Mouse (Mus musculus) layer of hippocampus, adult 18-20 months (tissue): ENCODE measurements at regions not wholly inside any gene's neighbourhood (a gene's known extent, or its start where the extent isn't known, plus 50 kb on each side); places are given as distances from the start of the nearest gene placed in this dataset.
A peak's percentile ranks its signal among the peaks of the same experiment; 100 is the strongest.

Experiments used
- DNase-seq, 2 experiments: peaks; one replicate each; pipeline ENCODE4 v3.0.0; 2022; ENCODE audit warnings: low spot score in 2 of 2

DNA sequence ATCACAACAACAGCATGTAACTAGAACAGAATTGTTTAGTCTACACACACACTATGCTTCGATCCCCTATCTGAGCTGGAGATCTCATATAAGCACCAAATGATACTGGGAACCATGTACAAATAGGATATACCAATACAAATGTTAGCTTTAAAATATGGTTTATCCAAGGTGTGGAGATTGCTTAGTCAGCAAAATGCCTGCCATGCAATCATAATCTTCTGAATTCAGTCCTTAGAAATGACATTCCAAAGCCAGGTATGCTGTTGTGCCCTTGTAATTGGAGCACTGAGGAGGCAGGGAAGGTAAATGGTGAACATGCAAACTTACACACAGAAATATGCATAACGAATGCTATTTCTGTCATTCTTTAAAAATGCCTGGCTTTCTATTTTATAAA lies 54.0 kb upstream of the Thsd7b start:
- DNase-seq, result no peak

DNA sequence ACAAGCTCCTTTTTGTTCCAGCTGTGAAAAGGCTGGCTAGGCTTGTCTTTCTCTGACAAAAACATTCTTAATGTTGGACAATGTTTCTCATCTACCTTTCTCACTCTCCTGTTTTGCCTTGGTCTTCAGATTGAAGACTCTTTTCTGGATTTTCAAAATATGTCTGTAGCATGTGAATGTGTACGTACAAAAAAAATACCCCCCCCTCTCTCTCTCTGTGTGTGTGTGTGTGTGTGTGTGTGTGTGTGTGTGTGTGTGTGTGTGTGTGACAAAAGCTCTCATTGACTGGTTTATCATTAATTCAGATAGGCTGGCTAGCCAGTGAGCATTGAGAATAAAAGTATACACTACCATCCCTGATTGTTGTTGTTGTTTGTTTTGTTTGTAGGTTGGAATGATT lies 64.3 kb upstream of the Thsd7b start:
- no peak for DNase-seq

DNA sequence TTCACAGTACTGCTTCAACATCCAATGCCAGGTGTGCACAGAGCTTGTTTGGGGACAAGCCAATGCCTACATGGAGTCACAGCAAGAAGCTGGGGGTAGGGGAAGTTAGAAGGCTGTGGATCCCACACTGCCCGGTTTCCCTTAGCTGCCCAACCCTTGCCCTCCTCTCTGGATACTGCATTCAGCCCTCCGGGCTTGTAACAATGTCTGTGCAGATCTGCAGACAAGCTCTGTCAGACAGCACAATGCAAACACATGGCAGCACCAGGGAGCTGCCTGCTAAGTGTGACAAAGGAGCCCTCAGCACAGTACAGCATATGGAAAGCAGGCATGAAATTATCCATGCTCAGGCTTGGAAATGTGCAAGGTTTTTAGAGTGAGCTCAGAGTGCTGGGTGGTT lies 64.7 kb upstream of the Thsd7b start:
- DNase-seq, result peak; percentile 35 to 66

DNA sequence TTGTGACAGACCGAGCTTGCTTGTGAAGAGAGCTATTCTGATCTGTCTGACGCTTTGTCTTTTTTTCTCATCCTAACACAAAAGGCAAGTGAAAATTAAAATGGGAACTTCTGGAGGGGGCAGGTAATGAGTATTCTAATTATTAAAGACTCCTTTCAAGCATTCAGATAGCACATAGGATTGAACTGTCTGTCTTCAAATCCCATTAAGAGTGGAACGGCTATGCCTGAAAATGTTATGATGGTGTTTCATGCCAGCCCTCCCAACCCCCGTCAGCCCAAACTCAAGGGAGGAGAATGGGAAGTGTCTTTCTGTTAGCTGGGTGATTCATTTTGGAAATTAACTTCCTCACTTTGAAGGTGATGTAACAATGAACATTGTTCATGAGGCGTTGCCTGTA lies 65.4 kb upstream of the Thsd7b start:
- no peak for DNase-seq

DNA sequence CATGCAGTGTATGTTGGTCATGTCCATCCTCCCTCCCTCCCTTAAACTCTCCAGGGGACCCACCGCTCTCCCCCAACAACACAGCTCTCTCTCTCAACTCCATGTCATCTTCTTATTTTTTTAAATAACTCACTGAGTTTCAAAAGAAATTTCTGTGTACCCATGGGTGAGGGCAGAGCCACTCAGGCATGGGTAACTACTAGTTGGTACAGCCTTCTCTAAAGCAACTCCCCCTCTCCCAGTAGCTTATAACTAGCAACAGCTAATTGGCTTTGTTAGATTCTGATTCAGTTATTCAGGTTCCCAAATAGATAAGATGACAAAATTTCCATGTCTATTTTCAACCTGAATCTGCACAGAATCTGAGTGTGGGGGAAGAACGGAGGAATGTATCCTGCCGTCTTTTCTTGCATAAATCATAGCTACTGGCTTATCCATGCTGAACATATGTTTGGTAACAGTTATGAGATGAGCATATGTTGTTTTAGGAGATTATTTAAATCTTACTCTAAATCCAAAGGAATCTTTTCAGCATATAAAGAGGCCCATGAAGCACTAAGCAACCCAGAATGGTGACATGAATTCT lies 92.8 kb upstream of the Thsd7b start:
- DNase-seq, result peak in 1 of 2 experiments; percentile 49

DNA sequence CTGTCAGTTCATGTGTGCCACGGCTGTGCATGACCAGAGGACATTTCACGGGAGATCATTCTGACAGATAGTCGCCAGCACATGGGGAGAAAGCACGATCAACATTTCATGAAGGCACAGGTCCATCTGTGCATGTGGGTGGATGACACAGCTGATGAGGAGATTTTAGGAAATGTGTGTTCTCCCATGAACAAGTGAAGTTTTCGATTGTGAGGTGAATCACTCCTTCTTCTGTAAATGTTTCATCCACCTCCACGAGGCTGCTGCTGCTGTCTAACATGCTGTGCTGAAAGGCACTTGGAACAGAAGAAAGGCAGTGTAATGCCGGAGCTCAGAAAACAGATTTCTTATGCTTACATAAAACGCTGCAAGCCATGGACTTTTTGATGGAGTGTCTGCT lies 103.2 kb upstream of the Thsd7b start:
- DNase-seq, result peak; percentile 60 to 80

DNA sequence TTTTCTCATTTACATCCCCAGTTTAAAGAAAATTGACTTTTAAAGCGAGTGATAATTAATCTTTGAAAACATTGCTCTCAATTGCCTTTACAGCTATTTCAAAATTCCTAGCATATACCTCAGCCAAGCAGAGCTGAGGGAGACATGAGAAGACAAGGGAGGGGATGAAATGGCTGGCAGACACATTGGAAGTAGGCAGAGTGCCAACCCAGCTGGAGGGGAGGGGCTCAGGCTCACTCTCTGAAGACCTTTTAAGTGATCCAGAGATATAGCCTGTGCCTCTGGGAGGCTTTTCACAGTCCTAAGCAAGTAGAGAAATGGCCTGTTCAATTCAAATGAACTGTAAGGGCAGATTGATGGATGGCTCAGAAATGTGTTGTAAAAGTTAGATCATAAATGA lies 122.5 kb upstream of the Thsd7b start:
- no peak for DNase-seq

DNA sequence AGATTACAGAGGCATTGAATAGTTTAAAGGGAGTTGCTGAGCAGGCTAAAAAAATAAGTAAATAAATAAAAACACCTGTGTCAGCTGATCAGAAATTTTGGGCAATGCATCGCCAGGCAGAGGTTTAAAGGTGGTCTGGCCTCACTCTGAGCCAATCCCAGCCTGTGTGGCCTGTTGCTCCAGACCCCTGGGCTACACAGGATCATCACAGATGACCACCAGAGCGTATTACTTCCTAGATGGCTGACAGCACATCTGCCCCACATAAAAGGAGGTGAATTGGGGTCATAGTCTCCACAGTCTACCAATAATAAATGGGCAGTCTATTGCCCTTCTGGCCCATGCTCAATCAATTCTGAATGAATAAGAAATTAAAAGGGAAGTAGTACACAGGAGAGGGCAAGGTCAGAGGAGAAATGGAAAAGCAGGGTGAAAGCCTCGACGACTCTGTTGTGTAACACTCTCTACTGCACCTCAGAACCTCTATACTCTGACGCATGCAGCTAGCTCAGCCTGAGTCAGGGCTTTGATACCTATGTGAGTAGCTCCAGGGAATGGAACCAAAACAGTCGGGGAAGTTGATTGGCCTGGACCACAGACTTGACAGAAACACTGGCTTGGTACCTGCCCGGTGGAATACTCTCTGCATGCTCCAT lies 124.2 kb upstream of the Thsd7b start:
- DNase-seq, result no peak

DNA sequence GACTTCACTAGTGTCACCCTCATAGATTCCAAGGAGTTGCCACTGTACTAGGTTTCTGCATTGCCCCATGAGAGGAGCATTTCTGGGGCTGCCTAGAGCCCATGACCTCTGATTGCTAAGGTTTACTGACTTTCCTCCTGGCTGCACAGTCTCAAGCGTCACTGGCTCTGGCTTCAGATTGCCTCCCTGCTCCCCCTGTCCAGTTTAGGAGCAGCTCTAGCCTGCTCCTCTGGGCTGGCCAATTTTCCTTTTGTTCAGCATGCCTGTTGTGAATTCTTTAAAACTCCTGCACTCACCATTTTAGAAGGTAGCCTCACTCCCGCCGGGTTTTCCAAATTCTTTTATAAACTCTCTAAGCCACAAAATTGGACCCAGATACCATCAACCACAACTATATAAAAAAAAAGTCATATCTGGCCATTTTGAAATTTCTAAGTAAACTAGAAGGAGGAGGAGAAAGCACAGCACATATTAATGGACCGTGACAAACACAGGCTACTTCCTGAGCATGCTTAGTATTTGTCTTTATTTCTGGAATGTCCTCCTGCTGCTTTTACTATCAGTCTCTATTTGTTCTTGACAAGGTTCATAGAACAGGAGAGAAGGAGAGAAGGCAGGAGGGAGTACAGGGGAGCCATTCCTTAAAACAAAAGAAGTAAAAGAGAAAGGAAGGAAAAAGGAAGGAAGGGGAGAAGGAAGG lies 126.6 kb upstream of the Thsd7b start:
- no peak for DNase-seq

DNA sequence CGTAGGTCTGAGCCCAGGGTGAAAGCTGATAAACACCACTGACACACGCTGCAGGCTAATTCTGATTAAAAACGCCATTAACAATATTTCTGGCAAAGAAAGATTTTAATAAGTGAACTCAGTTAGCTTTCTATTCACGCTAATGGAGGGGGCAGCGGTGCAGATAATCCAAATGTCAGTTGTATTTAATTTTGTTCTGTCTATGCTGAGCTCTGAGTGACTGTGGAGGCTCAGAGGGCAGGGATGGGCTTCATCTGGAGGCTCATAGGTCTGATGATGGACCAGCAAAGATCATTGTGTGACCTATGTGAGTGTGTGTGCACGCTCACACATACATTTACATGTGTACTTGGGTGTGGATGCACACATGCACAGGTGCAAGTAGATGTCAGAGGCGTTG lies 134.3 kb upstream of the Thsd7b start:
- no peak for DNase-seq

DNA sequence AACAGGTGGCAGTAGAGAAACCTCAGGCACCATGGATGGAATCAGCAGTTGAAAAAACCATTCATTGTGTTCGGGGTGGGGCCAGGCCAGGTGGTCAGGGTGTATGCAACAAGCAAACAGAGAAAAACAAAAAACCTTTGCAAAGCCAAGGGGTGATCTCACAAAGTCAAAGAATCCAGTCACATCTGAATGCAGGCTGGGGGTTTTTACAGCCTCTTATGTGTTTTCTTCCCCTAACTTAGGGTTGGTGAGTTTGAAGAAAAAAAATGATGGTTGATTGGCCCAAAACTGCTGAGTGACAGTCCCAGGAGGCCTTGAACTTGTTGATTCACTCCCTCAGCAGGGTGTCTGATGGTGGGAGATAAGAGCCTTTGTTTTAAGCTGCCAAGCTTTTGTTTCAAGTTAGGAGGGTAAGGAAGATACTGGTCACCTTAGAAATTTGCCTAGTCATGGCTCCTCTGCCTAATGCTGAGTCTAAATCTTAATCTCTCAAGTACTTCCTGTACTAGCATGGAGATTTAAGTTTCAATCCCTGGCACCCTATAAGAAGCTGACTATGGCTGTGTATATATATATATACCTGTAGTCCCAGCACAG lies 166.0 kb upstream of the Thsd7b start:
- no peak for DNase-seq

DNA sequence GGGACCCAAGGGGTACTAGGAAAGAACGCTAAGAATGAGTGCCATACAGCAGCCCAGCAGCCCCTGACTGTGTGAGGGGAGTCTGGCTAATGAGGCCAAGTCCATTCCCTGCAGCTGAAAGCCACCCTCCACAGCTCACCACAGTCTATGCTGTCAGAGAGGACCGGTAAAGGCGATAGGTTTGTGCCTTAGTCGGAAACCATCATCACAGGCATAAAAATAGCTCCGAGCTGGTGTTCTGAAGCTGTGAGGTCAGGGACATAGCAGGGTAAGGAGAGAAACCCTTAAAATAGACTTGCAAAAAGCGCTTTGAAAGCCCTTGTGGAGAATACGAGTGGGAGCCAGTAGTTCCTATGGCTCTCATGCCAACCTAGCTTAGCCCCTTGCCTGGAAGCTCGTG lies 172.1 kb upstream of the Thsd7b start:
- no peak for DNase-seq

DNA sequence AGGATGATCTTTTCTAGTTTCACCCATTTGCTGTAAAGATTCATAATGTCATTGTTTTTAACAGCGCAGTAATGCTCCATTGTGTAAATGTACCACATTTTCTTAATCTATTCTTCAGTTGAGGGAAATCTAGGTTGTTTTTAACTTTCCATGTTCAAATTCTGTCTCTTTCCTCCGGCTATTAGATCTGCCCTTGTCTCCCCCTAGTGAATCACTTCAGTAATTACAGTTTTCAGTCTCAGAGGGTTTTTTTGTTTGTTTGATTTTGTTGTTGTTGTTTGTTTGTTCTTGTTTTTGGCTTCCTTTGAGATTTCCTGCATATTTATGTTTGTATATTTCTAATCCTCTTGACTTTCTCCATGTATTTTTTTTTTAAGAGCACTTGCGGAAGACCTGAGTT lies 194.8 kb upstream of the Thsd7b start:
- DNase-seq, result no peak

DNA sequence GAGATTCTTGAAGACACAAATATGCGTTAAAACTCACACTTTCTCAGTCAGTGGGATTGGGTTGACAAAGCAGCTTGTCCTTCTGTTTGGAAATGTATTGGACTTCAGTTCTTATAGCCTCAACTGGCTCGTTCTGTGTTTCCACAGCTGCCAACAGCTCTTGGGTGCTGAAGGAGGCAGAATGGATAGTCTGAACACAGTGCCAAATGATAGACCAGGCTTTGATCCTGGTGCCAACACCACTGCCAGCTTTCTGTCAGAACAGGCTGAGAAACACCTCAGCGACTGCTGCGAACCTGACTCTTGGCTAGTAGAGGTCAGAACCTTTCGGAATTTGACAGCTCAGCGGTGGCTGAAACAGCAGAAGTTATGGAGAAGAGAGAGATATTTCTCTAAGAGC lies 215.9 kb upstream of the Thsd7b start:
- no peak for DNase-seq

DNA sequence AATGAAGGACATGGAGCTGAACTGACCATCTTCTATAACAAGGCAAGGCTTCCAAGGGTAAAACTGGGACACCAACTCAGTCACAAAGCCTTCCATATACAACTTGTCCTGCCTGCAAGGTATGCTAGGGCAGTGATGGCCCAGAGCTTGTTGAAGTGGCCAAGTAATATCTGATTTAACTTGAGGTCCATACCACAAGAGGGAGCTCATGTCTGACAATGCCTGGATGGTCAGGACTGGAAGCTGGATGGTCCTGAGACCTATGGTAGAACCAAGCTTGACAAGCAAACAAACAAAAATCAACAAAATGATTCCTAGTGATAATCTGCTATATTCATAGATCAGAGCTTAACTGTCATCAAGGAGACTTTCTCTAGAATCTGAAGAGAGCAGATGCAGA lies 217.8 kb upstream of the Thsd7b start:
- DNase-seq, result no peak

DNA sequence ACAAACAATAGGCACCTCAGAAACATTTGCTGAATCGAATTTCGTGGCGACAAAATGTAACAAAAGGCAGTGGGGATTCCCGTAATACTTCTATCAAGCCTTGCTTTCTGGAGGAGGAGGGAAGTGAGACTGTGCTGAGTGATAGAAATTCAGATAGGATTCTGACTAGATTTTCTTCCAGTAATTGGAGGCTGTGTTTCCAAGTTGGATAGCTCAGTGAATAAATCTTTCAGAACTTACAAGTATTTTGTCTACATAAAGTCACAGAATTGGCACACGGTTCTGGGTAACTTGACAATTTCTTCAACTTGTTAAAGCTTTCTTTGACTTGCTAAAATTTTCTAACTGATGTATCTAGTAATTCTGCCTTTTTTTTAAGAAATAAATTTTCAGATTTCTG lies 239.4 kb upstream of the Thsd7b start:
- DNase-seq, result no peak

DNA sequence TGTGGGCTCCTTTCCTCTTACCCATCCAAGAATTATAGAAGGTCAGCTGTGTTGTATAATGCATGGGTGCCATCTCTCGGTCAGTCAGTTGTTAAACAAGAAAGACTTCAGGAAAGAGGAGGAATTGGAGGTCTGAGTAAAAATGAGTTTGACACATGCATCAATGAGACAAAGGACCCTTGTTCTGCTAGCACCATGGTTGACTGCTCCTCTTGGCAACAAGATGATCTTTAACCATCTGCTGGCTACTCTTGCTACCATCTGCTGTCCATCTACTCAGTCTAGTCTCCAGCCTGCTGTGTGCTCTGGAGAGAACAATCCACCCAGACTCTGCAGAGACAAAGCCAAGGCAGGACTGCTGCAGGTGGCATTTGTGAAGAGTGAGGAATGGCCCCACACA lies 267.2 kb upstream of the Thsd7b start:
- no peak for DNase-seq

DNA sequence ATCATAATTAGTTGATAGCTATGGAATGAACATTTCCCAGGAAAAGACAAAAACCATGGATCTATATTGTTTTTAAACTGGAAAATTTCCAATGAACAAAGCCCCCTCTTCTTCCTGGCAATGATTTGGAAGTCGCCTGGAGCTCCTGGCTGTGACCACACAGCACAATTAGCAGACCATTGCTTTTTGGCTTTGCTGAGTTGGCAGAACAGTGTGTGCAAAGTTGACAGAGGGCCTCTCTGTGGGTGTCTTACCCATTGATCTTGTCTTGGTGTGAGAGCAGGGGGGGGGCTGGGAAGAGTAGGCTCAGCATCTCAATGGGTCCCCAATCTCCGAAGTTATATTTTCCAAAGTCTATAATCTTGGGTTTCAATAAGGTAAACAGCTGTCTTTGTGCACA lies 270.8 kb upstream of the Thsd7b start:
- no peak for DNase-seq

DNA sequence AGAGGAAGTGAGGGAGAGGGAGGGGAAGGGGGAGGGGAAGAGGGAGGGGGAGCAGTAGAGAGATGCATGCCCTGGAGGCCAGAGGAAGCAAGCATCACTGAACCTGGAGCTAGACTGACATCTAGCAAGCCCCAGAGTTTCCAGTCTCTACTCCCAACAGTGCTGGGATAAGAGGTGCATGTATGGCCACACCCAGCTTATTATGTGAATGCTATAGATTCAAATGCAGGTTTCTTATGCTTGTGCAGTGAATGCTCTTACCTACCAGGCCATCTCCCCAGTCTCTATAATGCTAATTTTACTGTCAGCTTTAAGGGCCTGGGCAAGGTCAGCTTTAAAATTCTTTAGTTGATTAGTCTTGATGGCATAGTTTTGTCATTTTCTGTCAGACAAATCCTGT lies 271.3 kb upstream of the Thsd7b start:
- DNase-seq, result no peak

DNA sequence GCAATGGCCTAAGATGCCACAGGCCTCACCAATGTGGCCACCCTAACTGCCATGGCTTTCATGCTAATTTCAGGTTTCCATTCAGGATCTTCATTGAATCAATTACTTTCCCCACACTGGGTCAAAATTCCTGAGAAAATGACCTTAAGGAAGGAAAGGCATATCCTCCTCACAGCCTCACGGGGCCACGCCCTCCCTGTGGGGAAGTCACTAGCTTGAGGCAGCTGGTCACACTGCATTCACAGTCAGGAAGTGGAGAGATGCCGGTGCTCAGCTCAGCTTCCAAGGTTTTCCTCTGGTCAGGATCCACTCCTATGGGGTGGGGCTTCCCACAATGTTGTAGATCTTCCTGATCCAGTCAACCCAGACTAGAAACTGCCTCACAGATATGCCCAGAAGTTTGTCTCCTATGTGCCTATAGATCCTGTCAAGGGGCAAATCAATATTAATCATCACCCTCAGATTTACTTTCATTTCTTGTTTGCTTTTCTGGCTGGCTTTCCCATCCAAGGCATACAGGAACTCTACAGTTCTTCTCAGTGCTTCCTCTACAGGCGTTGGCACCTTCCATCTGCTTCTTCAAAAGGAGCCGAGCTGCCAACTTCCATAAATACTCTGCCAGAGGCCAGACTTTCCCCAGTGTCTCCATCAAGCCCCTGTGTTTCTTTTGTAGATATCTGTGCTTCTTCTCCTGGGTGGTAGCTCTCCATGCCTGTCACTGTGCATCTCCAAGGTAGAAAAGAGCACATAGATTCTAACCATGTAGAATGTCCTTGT lies 273.2 kb upstream of the Thsd7b start:
- peak in 1 of 2 experiments; percentile 11 for DNase-seq

DNA sequence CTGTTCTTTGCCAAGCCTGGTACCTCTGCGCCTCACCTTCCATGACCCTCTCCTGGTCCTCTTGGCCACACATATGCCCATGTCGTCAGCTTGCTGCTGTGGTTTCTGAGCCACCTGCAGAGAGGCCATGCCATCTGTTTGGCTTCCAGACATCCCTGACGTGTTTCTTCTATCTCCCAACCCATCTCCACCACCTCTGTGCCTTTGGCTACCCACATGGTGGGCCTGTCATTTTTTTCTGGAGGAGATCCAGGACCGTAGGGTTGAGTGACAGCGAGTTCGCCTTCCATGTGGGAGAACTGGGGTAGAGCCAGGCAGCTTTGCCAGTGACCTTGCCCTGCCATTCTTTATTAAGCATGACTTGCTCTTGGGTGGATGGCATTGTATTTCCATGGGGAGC lies 278.4 kb upstream of the Thsd7b start:
- no peak for DNase-seq

DNA sequence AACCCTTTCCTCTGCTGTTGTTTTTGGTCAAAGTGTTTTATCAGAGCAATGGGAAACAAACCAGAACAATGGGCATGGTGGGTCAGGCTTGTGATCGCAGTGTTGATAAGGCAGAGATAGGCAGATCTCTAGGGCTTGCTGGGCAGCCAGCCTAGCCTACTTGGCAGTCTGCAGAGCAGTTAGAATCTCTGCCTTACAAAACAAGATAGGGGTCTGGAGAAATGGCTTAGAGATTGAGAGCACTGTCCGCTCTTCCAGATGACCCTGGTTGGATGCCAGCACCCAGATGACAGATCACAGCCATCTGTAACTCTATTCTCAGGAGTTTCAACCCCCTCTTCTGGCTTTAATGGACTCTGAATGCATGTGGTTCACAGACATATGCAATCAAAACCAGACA lies 289.7 kb upstream of the Thsd7b start:
- DNase-seq, result no peak
